Mouse (Mus musculus) testis, postnatal 14 days (tissue): ENCODE measurements around the gene Cul4a.

Experiments
- DNase-seq: peaks from one replicate; pipeline ENCODE4 v3.0.0; 2021; ENCODE audit warnings: low spot score

The Cul4a gene

DNA sequence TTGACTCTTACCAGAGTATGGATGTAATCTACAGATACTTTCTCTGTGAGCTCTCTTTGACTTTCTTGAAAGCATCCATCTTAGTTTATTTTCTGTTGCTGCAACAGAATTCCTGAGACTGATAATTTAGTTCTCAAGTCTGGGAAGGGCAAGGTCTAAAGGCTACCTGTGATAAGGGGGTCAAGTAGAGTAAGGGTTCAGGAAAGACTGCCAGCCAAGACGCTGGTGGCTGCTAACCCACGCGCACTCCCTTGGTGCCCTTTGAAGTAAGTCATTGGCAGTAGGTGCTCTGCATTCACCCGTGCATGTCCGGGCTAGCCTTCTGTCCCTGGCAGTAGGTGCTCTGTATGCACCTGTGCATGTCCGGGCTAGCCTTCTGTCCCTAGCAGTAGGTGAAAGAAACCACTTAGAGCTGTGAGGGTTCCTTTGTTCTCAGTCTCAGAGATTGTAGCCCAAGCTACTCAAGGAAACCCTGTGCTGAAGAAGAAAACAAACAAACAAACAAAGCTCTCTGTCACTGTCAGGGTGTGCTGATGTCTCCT lies 34.3 kb downstream of the Cul4a start:
- no peak for DNase-seq

DNA sequence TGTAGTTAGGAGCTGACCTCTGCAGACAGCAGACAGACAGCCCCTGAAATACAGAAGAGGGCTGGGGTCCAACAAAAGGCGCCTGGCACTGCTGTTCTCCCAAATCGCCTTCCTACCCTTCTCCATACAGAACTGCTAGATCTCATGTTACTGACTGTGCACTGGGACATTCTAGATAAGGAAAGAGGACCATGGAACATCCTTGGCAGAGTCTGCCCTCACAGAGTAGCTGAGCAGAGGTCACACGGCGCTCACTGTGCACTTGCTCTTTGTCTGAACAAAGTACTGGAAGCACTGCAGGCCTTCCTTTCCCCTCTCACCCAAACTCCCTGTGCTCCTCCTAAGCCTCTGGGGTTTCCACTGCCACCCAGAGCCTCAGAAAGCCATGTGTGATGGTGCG lies 36.3 kb downstream of the Cul4a start:
- no peak for DNase-seq

DNA sequence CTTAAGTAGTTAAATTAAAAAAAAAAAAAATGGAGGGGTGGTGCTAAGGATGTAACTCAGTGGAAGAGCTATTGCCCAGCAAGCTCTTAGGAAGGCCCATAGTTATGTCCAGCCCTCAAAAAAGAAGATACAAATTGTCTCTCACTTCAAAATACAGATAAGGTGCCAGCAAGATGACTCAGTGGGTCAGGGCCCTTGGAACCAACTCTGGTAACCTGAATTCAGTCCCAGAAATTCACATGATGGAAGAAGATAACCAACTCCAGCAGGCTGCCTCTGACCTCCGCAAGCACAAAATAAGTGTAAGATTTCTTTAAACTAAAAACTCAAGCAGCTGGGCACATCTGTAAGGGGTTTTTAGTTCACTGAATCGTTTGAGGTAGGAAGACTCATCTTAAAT lies 43.1 kb downstream of the Cul4a start:
- DNase-seq = no peak

DNA sequence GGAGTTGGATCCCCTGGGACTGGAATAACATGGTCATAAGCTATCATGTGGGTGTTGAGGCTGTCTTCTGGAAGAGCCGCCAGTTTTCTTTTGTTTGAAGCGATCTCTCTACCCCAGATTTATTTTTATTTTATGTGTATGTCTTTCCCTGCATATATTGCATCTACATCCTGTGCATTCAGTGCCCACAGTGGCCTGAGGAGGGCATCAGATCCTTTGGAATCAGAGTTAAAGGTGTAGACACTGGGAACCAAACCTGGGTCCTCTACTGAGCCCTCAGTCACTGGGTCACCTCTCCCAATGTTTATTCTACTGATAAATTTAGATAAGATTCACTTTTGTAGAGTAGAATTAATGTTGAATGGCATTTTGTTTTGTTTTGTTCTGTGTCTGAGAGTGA lies 43.9 kb downstream of the Cul4a start:
- no peak for DNase-seq

DNA sequence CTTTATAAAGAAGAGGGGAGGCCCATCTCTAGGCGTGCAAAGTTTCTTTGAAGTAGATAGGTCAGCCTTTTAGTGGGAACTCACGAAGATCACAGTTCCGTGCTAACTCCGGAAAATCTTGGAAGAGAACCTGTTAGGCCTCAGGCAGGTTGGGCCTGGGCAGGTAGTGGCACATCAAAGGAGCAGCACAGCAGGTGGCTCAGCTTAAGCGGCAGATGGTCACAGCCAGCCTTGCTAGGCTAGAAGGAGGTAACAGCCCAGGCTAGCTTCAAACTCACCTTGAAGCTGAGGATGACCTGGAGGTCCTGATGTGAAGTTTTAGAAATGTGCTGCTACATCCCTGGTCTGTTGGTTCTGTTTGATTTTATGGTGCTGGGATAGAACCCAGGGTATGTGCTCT lies 44.4 kb downstream of the Cul4a start:
- no peak for DNase-seq

DNA sequence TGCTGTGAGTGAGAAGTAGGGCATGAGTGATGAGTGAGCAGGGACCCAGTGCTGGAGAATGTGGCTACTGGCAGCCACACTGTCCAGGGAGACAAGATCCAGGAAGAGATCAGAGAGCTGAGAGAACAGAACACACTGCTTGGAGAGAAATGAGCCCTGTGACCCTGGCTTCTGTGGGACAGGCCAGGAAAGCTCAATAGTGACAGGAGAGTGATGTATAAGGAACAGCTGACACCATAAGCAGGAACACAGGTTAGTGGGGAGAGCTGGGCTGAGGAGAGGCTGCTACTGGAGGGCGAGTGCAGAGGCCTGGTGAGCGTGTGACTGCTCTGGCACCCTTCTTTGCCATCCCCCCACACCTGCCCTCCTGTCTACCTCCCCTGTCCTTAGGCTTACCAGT lies 45.5 kb downstream of the Cul4a start:
- no peak for DNase-seq

DNA sequence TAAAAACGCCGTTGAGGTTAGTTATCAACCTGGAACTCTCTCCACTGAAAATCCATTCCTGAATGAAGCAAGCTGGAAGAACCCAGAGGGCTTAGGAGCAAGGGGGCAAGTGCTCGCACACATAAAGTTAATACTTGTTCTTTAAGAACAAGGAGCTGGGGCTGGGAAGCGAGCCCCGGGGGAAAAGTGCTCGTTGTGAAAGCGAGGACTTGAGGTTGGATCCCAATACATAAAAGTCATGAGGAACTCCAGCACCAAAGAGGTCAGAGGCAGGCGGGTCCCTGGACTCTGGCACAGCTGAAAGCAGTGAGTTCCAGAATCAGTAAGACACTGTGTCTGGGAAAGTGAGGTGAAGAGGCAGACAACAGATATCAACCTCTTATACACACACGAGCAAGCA lies 48.7 kb downstream of the Cul4a start:
- no peak for DNase-seq

DNA sequence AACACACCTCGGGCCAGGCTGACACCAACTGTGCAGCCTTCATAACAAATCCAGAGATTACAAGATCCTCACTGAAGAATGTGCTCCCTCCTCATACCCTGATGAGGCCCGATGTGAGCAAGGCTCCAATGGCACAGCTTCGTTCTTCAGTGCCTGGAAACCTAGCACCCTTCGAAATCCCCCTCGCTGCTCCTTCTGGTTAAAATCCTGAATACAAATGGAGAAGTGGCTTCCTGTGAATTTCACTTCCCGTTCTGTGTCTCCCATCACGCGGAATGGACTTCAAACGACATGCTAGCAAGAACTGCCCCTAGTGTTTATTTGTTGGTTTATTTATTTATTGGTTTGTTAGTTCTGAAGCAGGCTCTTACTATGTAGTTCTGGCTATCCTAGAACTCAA lies 49.9 kb downstream of the Cul4a start:
- no peak for DNase-seq

DNA sequence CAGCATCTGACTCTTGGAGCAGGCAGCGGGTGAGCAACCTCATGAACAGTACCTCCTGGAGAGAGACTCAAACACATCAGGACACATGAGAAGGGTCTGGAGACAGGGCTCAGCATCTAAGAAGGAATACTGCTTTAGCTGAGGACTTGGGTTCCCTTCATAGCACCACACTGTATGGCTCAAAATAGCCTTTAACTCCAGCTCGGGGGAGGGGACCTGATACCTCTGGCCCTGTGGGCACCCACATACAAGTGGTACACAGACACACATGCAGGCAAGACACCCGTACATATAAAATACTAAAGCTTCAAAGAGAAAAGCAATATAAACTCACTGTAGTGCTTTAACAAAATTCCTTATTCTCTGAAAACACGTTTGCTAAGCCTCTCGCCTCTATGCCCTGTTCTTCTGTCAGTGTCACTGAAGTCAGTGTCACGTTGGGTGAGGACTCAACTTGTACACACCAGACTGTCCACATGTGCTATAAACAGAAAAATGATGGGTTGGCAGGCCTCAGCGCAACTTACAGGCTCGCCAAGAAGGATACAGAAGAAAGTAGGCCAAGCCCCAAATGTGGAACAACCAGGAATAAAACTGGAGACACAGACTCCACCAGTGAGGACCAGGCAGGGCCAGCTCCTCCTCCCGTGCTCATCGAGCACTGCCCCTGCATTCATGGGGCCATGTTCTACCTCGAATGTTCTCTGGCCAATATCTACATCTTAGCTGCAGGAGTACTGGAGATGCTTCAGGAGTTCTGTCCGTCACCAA lies 51.1 kb downstream of the Cul4a start:
- DNase-seq = no peak

DNA sequence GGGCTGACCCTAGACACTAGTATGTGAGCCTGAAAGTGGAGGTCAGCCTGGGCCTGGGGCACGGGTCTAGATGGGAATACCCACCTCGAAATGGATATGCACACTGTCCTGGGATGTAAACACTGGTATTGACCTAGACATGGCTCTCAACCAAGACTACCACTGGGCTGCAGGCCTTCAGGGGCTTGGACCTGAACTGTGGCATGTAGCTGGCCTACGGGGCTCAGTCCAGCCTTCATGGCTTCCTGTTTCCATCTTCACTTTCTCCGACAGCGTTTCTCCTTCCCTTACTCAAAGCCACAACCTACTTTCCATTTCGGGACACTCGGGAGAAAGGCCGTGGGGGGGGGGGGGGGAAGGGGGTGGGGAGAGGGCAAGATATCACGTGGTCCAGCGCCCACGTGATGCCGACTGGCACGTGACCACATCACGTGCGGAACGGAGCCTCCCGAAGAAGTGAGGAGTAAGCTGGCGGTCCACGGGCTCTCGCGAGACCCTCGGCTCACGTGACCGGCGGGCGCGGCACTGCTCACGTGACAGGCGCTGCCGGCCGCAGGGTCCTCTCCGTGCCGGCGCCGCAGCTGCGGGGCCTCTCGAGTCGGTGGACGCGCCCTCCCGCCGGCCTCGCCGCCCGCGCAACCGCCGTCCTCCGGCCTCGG lies 53.4 kb downstream of the Cul4a start, which contains the start of gene Lamp1:
TSS of gene Lamp1 (plus strand) at position 444 of the 659 bp plus-strand sequence.
- DNase-seq = peak; percentile 99

DNA sequence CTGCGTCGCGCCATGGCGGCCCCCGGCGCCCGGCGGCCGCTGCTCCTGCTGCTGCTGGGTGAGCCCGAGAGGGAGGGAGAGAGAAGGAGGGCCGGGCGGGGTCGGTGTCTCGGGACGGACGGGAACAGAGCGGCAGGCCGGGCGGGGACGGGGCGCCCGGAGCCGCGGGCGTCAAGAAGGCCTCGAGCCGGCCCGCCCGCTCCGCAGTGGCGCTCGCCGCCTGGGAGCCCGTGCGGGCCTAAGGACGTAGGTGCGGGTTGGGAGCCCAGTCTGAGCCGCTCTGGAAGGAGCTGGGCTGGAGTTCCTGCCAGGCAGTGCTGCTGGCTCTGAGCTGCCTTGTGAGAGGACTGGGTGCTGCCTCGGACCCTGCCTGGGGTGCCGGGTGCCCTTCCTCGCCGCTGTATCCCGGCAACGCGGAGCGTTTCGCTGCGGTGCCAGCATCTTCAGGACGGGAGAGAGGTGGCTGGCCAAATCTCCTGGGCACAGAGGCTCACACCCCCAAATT lies 54.0 kb downstream of the Cul4a start:
- no peak for DNase-seq

DNA sequence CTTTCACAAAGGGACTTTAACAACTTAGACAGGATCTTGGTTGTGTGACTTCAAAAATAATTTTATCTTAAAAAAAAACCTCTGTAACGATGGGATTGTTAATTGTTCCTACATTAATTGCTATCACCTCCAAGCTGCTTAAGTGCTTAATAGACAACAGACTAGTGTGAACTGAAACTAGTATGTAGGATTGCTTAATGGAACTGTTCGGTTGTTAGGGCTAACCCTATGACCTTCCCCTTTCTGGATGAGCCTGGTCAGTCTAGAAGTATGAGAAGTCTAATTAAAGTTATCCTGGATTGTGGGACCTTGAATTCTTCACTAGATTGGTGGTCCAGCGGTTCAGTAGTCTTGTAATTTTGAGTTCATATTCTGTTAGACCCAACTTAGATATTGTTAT lies 55.3 kb downstream of the Cul4a start:
- no peak for DNase-seq

DNA sequence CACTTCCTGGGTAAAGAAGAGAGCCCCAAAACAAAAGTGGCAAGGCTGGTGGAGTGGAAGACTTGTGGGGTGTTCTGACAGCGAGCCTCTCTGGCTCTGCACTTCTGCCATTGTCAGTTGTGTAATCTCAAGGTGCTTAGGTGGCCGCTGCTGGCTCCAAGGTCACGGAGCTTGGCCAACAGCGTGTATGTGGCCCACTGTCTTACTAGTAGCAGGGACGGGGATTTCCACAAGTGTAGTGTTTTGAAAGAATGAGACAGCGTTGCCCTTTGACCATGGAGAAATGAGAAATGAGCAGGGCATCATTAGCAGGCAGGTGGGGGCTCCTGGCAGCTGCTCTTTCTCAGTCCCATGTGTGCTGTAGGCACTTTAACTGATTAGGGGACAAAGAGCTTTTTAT lies 56.7 kb downstream of the Cul4a start:
- no peak for DNase-seq

DNA sequence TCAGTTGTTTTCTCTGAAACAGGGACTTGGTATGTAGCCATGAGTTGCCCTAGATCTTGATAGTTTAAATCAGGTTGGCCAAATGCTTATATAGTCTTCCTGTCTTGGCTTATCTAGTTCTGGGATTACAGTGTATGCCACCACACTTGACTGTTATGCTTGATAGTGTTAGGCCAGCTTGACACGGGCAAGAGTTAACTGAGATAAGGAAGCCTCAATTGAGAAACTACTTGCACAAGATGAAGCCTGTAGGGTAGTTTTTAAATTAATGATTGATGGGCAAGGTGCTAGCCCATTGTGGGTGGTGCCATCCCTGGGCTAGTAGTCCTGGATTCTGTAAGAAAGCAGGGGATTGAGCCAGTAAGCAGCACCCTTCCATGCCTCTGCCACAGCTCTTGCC lies 58.1 kb downstream of the Cul4a start:
- DNase-seq = no peak

DNA sequence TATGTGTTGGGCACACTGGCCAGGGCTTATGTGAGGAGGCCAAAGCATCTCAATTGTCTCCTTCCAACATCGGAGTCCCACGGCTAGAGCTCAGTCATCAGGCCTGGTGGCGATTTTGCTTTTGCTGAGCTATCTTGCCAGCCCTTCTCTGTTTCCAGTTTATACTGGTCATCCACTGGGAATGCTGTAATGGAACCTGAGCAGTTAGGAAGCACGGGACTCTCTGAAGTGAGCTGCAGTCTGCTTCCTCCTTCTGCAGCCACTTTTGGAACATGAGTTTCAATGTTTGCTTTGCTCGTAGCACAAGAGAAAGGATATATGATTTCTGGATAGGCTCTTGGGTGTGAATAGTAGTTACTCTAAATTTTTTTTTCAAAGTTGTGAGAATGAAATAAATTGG lies 58.9 kb downstream of the Cul4a start:
- no peak for DNase-seq

DNA sequence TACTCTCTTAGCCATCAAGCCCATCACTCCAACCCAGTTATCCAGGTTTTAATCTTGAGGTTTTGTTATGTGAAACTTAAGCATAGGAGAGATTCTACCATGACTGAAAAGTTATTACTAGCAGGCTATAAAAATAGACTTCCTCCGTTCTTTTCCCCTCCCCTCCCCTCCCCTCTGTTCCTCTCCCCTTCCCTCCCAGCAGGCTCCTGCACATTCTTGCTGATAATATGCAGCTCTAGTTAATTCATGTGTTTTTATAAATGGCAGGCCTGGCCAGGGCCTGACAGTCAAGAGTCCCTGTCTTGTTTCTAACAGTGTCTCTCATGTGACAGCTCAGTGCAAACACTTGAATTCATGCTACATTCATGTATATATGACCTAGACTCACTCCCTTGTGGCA lies 65.1 kb downstream of the Cul4a start:
- no peak for DNase-seq

DNA sequence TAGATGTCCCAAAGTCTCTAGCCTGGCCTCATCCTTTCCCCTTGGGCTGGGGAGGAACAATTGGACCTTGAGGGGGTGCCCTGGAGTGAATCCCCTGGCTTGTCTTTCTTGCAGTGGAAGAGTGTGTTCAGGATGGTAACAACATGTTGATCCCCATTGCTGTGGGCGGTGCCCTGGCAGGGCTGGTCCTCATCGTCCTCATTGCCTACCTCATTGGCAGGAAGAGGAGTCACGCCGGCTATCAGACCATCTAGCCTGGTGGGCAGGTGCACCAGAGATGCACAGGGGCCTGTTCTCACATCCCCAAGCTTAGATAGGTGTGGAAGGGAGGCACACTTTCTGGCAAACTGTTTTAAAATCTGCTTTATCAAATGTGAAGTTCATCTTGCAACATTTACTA lies 68.9 kb downstream of the Cul4a start:
- no peak for DNase-seq

DNA sequence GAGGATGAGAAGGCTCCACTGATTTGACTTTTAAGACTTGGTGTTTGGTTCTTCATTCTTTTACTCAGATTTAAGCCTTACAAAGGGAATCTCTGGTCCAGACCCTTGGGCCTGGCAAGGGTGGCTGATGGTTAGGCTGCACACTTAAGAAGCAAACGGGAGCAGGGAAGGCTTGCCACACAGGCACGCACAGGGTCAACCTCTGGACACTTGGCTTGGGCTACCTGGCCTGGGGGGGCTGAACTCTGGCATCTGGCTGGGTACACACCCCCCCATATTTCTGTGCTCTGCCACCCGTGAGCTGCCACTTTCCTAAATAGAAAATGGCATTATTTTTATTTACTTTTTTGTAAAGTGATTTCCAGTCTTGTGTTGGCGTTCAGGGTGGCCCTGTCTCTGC lies 69.4 kb downstream of the Cul4a start:
- DNase-seq = no peak

DNA sequence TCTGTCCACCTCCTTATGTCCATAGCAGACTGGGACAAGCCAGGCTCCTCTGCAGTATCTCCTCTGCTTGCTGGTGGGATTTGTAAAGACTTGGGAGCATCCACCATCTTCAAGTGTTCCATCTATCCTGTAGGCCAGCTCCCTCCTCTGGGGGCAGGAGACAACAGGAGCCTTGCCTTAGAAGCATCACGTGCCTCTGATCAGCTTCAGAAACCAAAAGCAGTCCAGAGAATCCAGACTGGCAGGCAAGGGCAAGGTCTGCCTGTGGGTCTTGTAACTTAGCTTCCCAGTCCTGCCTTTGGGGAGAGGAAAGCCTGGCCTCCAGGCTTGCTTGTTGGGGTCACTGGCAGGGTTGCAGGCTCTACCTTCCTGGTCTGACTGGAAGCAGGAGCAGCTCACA lies 70.2 kb downstream of the Cul4a start:
- no peak for DNase-seq

DNA sequence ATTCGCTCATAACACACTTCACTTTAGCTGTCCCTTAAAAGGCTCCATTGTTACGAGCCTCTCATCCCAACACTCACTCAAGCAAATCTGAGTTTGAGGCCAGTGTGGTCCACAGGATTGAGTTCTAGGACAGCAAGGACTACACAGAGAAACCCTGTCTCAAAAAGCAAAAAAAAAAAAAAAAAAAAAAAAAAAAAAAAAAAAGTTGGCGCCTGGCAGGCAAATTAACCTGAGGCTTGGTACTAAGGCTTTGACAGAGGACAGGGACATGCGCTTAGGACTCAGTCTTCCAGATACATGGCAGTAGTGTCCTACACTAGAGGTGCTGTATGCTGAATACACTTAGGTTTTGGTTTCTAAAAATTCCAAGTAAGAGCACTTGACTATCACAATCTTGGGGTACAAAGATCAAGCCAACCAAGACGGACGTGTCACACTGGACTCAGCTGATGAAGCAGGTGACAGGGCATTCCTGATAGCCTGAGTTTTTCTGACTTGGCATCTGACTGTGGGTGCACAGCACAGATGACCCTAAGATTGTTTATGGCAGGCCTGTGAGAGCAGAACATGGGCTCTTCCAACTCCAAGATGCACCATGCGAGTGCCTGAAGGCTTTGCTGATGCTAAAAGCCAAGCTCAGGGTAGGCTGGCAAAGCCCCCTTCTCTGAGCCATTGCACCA lies 71.9 kb downstream of the Cul4a start:
- no peak for DNase-seq

DNA sequence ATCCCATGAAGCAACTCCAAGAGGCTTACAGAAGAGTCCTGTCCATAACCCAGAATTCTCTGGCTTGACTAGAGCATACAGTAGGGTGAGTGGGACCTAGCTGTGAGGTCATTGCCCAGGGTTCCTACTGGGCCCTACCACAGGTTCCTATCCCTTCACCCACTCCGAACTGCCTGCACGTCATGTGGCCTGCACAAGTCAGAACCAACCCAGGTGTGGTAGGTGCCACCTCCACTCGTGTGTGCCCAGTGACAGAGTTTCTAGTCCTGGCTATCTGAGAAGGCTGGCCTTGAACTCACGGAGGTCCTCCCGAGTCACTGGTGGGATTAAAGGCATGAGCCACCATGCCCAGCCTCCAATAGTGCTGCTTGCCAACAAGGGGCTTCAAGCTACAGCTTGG lies 72.7 kb downstream of the Cul4a start:
- DNase-seq = no peak

DNA sequence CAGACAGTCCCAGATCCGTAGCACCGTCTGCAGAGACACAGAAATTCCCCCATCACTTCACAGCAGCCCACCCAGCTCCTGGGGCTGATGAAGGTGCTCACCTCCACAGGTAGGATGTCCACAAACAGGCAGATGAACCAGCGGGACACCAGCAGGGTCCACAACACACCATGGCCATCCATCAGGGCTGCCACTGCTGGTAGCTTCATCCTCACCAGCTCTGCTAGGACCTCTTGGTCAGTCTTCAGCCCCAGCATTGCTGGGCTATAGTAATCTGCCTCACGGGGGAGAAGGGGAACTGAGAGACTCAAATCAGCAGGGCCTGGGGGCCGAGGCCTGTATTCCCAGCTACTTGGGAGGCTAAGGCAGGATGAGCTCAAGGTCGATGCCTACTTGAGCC lies 74.1 kb downstream of the Cul4a start:
- DNase-seq = no peak

DNA sequence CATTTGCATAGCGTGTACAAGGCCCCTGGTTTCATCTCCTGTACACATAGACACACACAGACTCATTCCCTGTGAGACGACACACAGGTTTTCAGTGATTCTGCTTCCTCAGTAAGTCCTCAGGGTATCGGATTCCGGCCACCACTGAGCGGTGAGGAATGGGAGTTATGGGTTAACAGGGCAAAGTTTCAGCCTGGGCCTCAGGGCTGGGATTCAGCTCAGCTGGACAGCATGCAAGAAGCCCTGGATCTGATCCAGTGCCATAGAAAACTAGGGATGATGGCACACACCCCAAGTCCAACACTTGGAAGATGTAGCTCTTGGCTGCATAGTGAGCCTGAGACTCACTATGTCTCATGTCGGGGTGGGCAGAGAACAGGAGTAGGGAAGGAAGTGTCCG lies 74.5 kb downstream of the Cul4a start:
- no peak for DNase-seq
